Mouse (Mus musculus) intestine, embryonic 14.5 days (tissue): ENCODE measurements around the gene Emid1. TPM values are rescaled to one million over a fixed set of nuclear protein-coding genes. Genes with fewer than 3 reads are reported as not detected.

Source experiments
- ATAC-seq: fragments of 200-750 bp; cut with Nextera tagmentation; replicated peaks from 2 replicates; pipeline ENCODE4 v1.8.0; 2017; ENCODE audit warnings: low read depth, moderate number of reproducible peaks, moderate TSS enrichment, moderate library complexity; ENCODE audit not compliant: low FRiP score, low TSS enrichment
- DNase-seq: peaks from one replicate; pipeline ENCODE4 v3.0.0-alpha.2; 2018; ENCODE audit warnings: low spot score
- H3K27ac ChIP-seq: fragments of 300-500 bp; sonication (generic); 2 replicates; pipeline ENCODE4 v1.5.1; 2014; ENCODE audit warnings: low read depth, mild to moderate bottlenecking, control low read depth
- H3K27me3 ChIP-seq: fragments of 300-500 bp; sonication (generic); replicated peaks from 2 replicates; pipeline ENCODE4 v1.6.1; 2014; ENCODE audit warnings: low read length, control low read depth; ENCODE audit not compliant: control insufficient read depth, insufficient read depth
- H3K36me3 ChIP-seq: fragments of 300-500 bp; sonication (generic); 2 replicates; pipeline ENCODE4 v1.6.1; 2014; ENCODE audit warnings: low read length, control low read depth; ENCODE audit not compliant: control insufficient read depth, insufficient read depth
- H3K4me1 ChIP-seq: fragments of 300-500 bp; sonication (generic); replicated peaks from 2 replicates; pipeline ENCODE4 v1.6.1; 2014; ENCODE audit warnings: low read length, control low read depth, mixed read lengths; ENCODE audit not compliant: control insufficient read depth, insufficient read depth
- H3K4me2 ChIP-seq: fragments of 300-500 bp; sonication (generic); 2 replicates; pipeline ENCODE4 v1.6.1; 2014; ENCODE audit warnings: low read length
- H3K4me3 ChIP-seq: fragments of 300-500 bp; sonication (generic); 2 replicates; pipeline ENCODE4 v1.5.1; 2014; ENCODE audit warnings: low read depth, low read length, control low read depth, mixed read lengths
- H3K9ac ChIP-seq: fragments of 300-500 bp; sonication (generic); 2 replicates; pipeline ENCODE4 v1.6.1; 2014; ENCODE audit warnings: mild to moderate bottlenecking, low read length
- H3K9me3 ChIP-seq: fragments of 300-500 bp; sonication (generic); 2 replicates; pipeline ENCODE4 v1.6.1; 2016; ENCODE audit warnings: low read length, control low read depth; ENCODE audit not compliant: control insufficient read depth
- WGBS: fragments of 180-500 bp; shearing (Covaris S2); extraction: QIAGEN DNeasy Blood & Tissue Kit; methylation state at CpG from one replicate; pipeline ENCODE4 v1.1.7; 2014; 5-methylcytosine and 5-hydroxymethylcytosine counted together
- polyA plus RNA-seq: library from polyadenylated mRNA; unstranded; fragments of >200 nt; fragmentation: Nextera tagmentation; extraction: Ambion mirVana; gene quantifications from 2 replicates; pipeline ENCODE4 v1.2.1, GENCODE M21; 2014

The Emid1 gene
- polyA plus RNA-seq, 1 experiment from 2014 or later, result 88.5 TPM

- Histone ChIP-seq H3K9me3 (no peaks in the 10 kb centered on the region), H3K36me3 (peaks cover 86% of the 10 kb centered on the region), H3K4me3 (no peak overlapping the region), H3K27ac (no peak overlapping the region), H3K27me3 (no peaks in the 10 kb centered on the region), H3K4me1 (no peaks in the 10 kb centered on the region), H3K4me2 (no peak overlapping the region), H3K9ac (no peak overlapping the region)
- DNase-seq (no peak), ATAC-seq (no peak)
Measured at GRCm38 (mm10) chr11:5075760-5076159, 76.3 kb downstream of the Emid1 start.

- WGBS, result 76% methylated on average over 4 of the region's 4 CpGs
- no peak overlapping the region for H3K4me3 ChIP-seq
- H3K36me3 ChIP-seq, result peaks cover 86% of the 10 kb centered on the region
- DNase-seq (no peak), ATAC-seq (0 out of 2 replicates have a peak, but pooled peaks have one; percentile 16)
- H3K4me1 ChIP-seq, result no peaks in the 10 kb centered on the region
- no peaks in the 10 kb centered on the region for H3K9me3 ChIP-seq
- H3K4me2 ChIP-seq, result no peak overlapping the region
- H3K27me3 ChIP-seq, result no peaks in the 10 kb centered on the region
- H3K9ac ChIP-seq, result no peak overlapping the region
- H3K27ac ChIP-seq, result no peak overlapping the region
Measured at GRCm38 (mm10) chr11:5074882-5075281, 77.2 kb downstream of the Emid1 start.

- H3K9me3 ChIP-seq, result no peaks in the 10 kb centered on the region
- peaks cover 7% of the 10 kb centered on the region; the same call in 1 of the 2 replicates for H3K27me3 ChIP-seq
- ATAC-seq, result no peak
- WGBS, result 81% methylated on average over 9 of the region's 9 CpGs
- H3K9ac ChIP-seq, result no peak overlapping the region
- H3K36me3 ChIP-seq, result peaks cover 56% of the 10 kb centered on the region
- no peak overlapping the region for H3K27ac ChIP-seq
- no peak for DNase-seq
- no peak overlapping the region for H3K4me2 ChIP-seq
- H3K4me1 ChIP-seq, result peaks cover 6% of the 10 kb centered on the region; the same call in 1 of the 2 replicates
- no peak overlapping the region for H3K4me3 ChIP-seq
Measured at GRCm38 (mm10) chr11:5068126-5068971, 83.7 kb downstream of the Emid1 start.

GRCm38 (mm10) chr11:5067063-5067462, 85.0 kb downstream of the Emid1 start:
- Histone ChIP-seq H3K9ac (no peak overlapping the region), H3K27me3 (peaks cover 20% of the 10 kb centered on the region; the same call in 1 of the 2 replicates), H3K4me2 (no peak overlapping the region), H3K4me1 (peaks cover 14% of the 10 kb centered on the region), H3K9me3 (no peaks in the 10 kb centered on the region), H3K36me3 (peaks cover 43% of the 10 kb centered on the region), H3K27ac (no peak overlapping the region), H3K4me3 (no peak overlapping the region)
- ATAC-seq, result no peak
- DNase-seq, result no peak

GRCm38 (mm10) chr11:5065056-5065821, 86.8 kb downstream of the Emid1 start, which contains the start of gene Gas2l1:
Gene Gas2l1, minus strand, starts transcription at chr11:5065327.
- Histone ChIP-seq H3K27me3 (peaks cover 35% of the 10 kb centered on the region), H3K9ac (peak within 1 kb of the TSS; percentile 63), H3K36me3 (peaks cover 25% of the 10 kb centered on the region), H3K4me1 (peaks cover 22% of the 10 kb centered on the region), H3K4me3 (peak within 1 kb of the TSS; percentile 56), H3K9me3 (no peaks in the 10 kb centered on the region), H3K27ac (peak within 1 kb of the TSS; percentile 49; the same call in 1 of the 2 replicates), H3K4me2 (peak within 1 kb of the TSS; percentile 93)
- ATAC-seq, result peak; percentile 76
- peak; percentile 96 for DNase-seq
- under 1% methylated on average over 42 of the region's 50 CpGs for WGBS

- peaks cover 19% of the 10 kb centered on the region for H3K36me3 ChIP-seq
- H3K27ac ChIP-seq, result no peak overlapping the region
- H3K4me1 ChIP-seq, result peaks cover 22% of the 10 kb centered on the region
- H3K27me3 ChIP-seq, result peaks cover 42% of the 10 kb centered on the region
- H3K4me2 ChIP-seq, result peak overlapping the region; percentile 93
- no peaks in the 10 kb centered on the region for H3K9me3 ChIP-seq
- WGBS, result 13% methylated on average over 38 of the region's 38 CpGs
- peak overlapping the region; percentile 63 for H3K9ac ChIP-seq
- peak overlapping the region; percentile 56 for H3K4me3 ChIP-seq
- ATAC-seq, result no peak
- DNase-seq, result peak; percentile 69
Measured at GRCm38 (mm10) chr11:5064282-5065055, 87.6 kb downstream of the Emid1 start.

- peak overlapping the region; percentile 56; the same call in 1 of the 2 replicates for H3K4me3 ChIP-seq
- 60% methylated on average over 31 of the region's 31 CpGs for WGBS
- peaks cover 11% of the 10 kb centered on the region for H3K36me3 ChIP-seq
- H3K9me3 ChIP-seq, result no peaks in the 10 kb centered on the region
- no peak overlapping the region for H3K27ac ChIP-seq
- peaks cover 50% of the 10 kb centered on the region for H3K27me3 ChIP-seq
- H3K4me2 ChIP-seq, result peak overlapping the region; percentile 93
- H3K4me1 ChIP-seq, result peaks cover 25% of the 10 kb centered on the region
- DNase-seq (no peak), ATAC-seq (no peak)
- H3K9ac ChIP-seq, result no peak overlapping the region
Measured at GRCm38 (mm10) chr11:5063561-5064281, 88.3 kb downstream of the Emid1 start.
